Mouse (Mus musculus): ENCODE results near the gene Pelo. TPM values are rescaled to one million over a fixed set of nuclear protein-coding genes. Genes with fewer than 3 reads are reported as not detected.
A peak's percentile ranks its signal among the peaks of the same experiment; 100 is the strongest.

Pelo gene
- polyA plus RNA-seq, 1 experiment from 2014 or later = 4.7 TPM

- Histone ChIP-seq H3K27me3 (ENCODE audit: insufficient read depth, low read length) (no peaks in the 10 kb centered on the region), H3K36me3 (replicated peaks; ENCODE audit: insufficient read depth, low read length) (no peaks in the 10 kb centered on the region), H3K4me2 (ENCODE audit: low read depth, low read length) (no peak overlapping the region), H3K27ac (ENCODE audit: low read depth) (no peak overlapping the region), H3K4me1 (ENCODE audit: insufficient read depth) (peaks cover 10% of the 10 kb centered on the region), H3K4me3 (ENCODE audit: low read depth, low read length) (no peak overlapping the region), H3K9ac (replicated peaks) (no peak overlapping the region), H3K9me3 (ENCODE audit: low read length) (no peaks in the 10 kb centered on the region)
- ATAC-seq (no peak), DNase-seq (no peak)
- WGBS (ENCODE audit: insufficient replicate concordance) = 80% methylated on average over 3 of the region's 3 CpGs
- TF ChIP-seq CTCF (IDR thresholded peaks at IDR 0.05; ENCODE audit: low read depth) = no peak
- TF ChIP-seq EP300 (IDR thresholded peaks at IDR 0.05; ENCODE audit: low read depth) = no peak
Measured at GRCm38 (mm10) chr13:115079996-115080585, 9.9 kb downstream of the Pelo start.

- WGBS (ENCODE audit: insufficient replicate concordance) = 63% methylated on average over 6 of the region's 6 CpGs
- no peak overlapping the region for H3K9ac ChIP-seq (replicated peaks)
- peaks cover 10% of the 10 kb centered on the region for H3K4me1 ChIP-seq (ENCODE audit: insufficient read depth)
- no peak overlapping the region for H3K27ac ChIP-seq (ENCODE audit: low read depth)
- H3K27me3 ChIP-seq (ENCODE audit: insufficient read depth, low read length) = no peaks in the 10 kb centered on the region
- H3K4me2 ChIP-seq (ENCODE audit: low read depth, low read length) = no peak overlapping the region
- ATAC-seq (no peak), DNase-seq (no peak)
- H3K4me3 ChIP-seq (ENCODE audit: low read depth, low read length) = no peak overlapping the region
- H3K36me3 ChIP-seq (replicated peaks; ENCODE audit: insufficient read depth, low read length) = no peaks in the 10 kb centered on the region
- H3K9me3 ChIP-seq (ENCODE audit: low read length) = no peaks in the 10 kb centered on the region
- no peak for TF ChIP-seq CTCF (IDR thresholded peaks at IDR 0.05; ENCODE audit: low read depth)
- no peak for TF ChIP-seq EP300 (IDR thresholded peaks at IDR 0.05; ENCODE audit: low read depth)
Measured at GRCm38 (mm10) chr13:115078997-115079685, 10.8 kb downstream of the Pelo start.

GRCm38 (mm10) chr13:115077346-115078134 lies 12.4 kb downstream of the Pelo start:
- no peaks in the 10 kb centered on the region for H3K36me3 ChIP-seq (replicated peaks; ENCODE audit: insufficient read depth, low read length)
- WGBS (ENCODE audit: insufficient replicate concordance) = 46% methylated on average over 9 of the region's 9 CpGs
- no peak overlapping the region for H3K9ac ChIP-seq (replicated peaks)
- TF ChIP-seq CTCF (IDR thresholded peaks at IDR 0.05; ENCODE audit: low read depth) = no peak
- TF ChIP-seq EP300 (IDR thresholded peaks at IDR 0.05; ENCODE audit: low read depth) = 0 out of 2 replicates have a peak, but pooled peaks have one; percentile 25
- H3K4me2 ChIP-seq (ENCODE audit: low read depth, low read length) = no peak overlapping the region
- no peaks in the 10 kb centered on the region for H3K27me3 ChIP-seq (ENCODE audit: insufficient read depth, low read length)
- H3K4me3 ChIP-seq (ENCODE audit: low read depth, low read length) = no peak overlapping the region
- peaks cover 10% of the 10 kb centered on the region for H3K4me1 ChIP-seq (ENCODE audit: insufficient read depth)
- ATAC-seq (peak; percentile 80), DNase-seq (no peak)
- peak overlapping the region; percentile 39; the same call in 1 of the 2 replicates for H3K27ac ChIP-seq (ENCODE audit: low read depth)
- no peaks in the 10 kb centered on the region for H3K9me3 ChIP-seq (ENCODE audit: low read length)

- Histone ChIP-seq H3K4me1 (ENCODE audit: insufficient read depth) (peaks cover 4% of the 10 kb centered on the region), H3K9me3 (ENCODE audit: low read length) (no peaks in the 10 kb centered on the region), H3K4me2 (ENCODE audit: low read depth, low read length) (no peak overlapping the region), H3K9ac (replicated peaks) (no peak overlapping the region), H3K4me3 (ENCODE audit: low read depth, low read length) (no peak overlapping the region), H3K27me3 (ENCODE audit: insufficient read depth, low read length) (no peaks in the 10 kb centered on the region), H3K27ac (ENCODE audit: low read depth) (no peak overlapping the region), H3K36me3 (replicated peaks; ENCODE audit: insufficient read depth, low read length) (no peaks in the 10 kb centered on the region)
- WGBS (ENCODE audit: insufficient replicate concordance) = 85% methylated on average over 6 of the region's 6 CpGs
- no peak for ATAC-seq
- no peak for DNase-seq
- TF ChIP-seq CTCF (IDR thresholded peaks at IDR 0.05; ENCODE audit: low read depth) (no peak), EP300 (IDR thresholded peaks at IDR 0.05; ENCODE audit: low read depth) (no peak)
Measured at GRCm38 (mm10) chr13:115072386-115072785, 17.6 kb downstream of the Pelo start.

GRCm38 (mm10) chr13:115071431-115071830 lies 18.6 kb downstream of the Pelo start:
- no peak for TF ChIP-seq CTCF (IDR thresholded peaks at IDR 0.05; ENCODE audit: low read depth)
- no peak for TF ChIP-seq EP300 (IDR thresholded peaks at IDR 0.05; ENCODE audit: low read depth)
- WGBS (ENCODE audit: insufficient replicate concordance) = 69% methylated on average over 3 of the region's 3 CpGs
- Histone ChIP-seq H3K36me3 (replicated peaks; ENCODE audit: insufficient read depth, low read length) (no peaks in the 10 kb centered on the region), H3K9ac (replicated peaks) (no peak overlapping the region), H3K27me3 (ENCODE audit: insufficient read depth, low read length) (no peaks in the 10 kb centered on the region), H3K4me2 (ENCODE audit: low read depth, low read length) (no peak overlapping the region), H3K4me1 (ENCODE audit: insufficient read depth) (no peaks in the 10 kb centered on the region), H3K4me3 (ENCODE audit: low read depth, low read length) (no peak overlapping the region), H3K9me3 (ENCODE audit: low read length) (no peaks in the 10 kb centered on the region), H3K27ac (ENCODE audit: low read depth) (no peak overlapping the region)
- no peak for DNase-seq
- no peak for ATAC-seq

GRCm38 (mm10) chr13:115067968-115068330 lies 22.0 kb downstream of the Pelo start:
- TF ChIP-seq CTCF (IDR thresholded peaks at IDR 0.05; ENCODE audit: low read depth) = no peak
- TF ChIP-seq EP300 (IDR thresholded peaks at IDR 0.05; ENCODE audit: low read depth) = no peak
- WGBS (ENCODE audit: insufficient replicate concordance) = 82% methylated on average over 1 of the region's 1 CpGs
- Histone ChIP-seq H3K27ac (ENCODE audit: low read depth) (no peak overlapping the region), H3K9me3 (ENCODE audit: low read length) (no peaks in the 10 kb centered on the region), H3K4me3 (ENCODE audit: low read depth, low read length) (no peak overlapping the region), H3K27me3 (ENCODE audit: insufficient read depth, low read length) (no peaks in the 10 kb centered on the region), H3K36me3 (replicated peaks; ENCODE audit: insufficient read depth, low read length) (no peaks in the 10 kb centered on the region), H3K4me1 (ENCODE audit: insufficient read depth) (no peaks in the 10 kb centered on the region), H3K9ac (replicated peaks) (no peak overlapping the region), H3K4me2 (ENCODE audit: low read depth, low read length) (no peak overlapping the region)
- ATAC-seq (no peak), DNase-seq (no peak)

Data from liver, postnatal 0 days (tissue).